Mouse (Mus musculus) retina, embryonic 14.5 days (tissue): ENCODE measurements at regions not wholly inside any gene's neighbourhood (a gene's known extent, or its start where the extent isn't known, plus 50 kb on each side); places are given as distances from the start of the nearest gene placed in this dataset.

ENCODE experiments used
- DNase-seq: peaks from one replicate; pipeline ENCODE4 v3.0.0-alpha.2; 2015; ENCODE audit warnings: low spot score

- no peak for DNase-seq
These were observed 56.6 kb downstream of the Olig3 start for GRCm38 (mm10) chr10:19412926-19413325.

GRCm38 (mm10) chr10:19413935-19414334 is 57.6 kb downstream of the Olig3 start:
- DNase-seq = no peak

- DNase-seq = no peak
These were observed 58.5 kb downstream of the Olig3 start for GRCm38 (mm10) chr10:19414834-19415233.

GRCm38 (mm10) chr10:19424030-19424429 is 67.7 kb downstream of the Olig3 start:
- no peak for DNase-seq

DNA sequence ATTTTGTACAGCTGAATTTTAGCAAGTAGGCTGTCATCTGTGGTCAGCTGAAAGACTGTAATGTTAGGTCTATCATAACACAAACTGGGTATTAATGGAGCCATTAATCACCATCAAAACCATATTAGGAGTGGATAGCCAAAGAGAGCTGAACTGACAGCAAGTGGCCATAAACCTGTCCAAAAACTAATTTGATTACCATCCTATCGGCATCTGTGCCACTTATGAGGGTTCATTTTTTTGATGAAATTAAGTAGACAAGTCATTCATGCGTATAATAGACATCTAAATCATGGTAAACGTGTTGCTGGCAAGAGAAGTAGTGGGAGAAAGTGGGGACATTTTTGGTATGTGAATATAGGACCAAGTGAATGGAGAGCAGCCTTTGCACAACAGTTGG is 68.6 kb downstream of the Olig3 start:
- DNase-seq = peak; percentile 28

GRCm38 (mm10) chr10:19426835-19427234 is 70.5 kb downstream of the Olig3 start:
- no peak for DNase-seq

DNA sequence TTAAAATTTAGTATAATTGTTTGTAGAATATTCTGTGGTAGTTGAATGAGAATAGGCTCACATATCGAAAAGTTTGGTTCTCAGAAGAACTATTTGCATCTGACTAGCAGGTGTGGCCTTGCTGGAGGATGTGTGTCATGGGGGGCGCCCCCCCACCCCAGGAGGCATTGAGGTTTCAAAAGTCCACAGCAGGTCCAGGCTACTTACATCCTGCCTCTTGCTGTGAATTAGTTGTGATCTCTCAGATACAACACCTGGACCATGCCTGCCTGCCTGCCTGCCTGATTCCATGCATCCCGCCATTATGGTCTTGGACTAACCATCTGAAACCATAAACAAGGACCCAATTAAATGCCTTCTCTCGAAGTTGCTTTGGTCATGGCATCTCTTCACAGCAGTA is 76.2 kb downstream of the Olig3 start:
- DNase-seq = no peak

GRCm38 (mm10) chr10:19434661-19435060 is 78.3 kb downstream of the Olig3 start:
- no peak for DNase-seq

DNA sequence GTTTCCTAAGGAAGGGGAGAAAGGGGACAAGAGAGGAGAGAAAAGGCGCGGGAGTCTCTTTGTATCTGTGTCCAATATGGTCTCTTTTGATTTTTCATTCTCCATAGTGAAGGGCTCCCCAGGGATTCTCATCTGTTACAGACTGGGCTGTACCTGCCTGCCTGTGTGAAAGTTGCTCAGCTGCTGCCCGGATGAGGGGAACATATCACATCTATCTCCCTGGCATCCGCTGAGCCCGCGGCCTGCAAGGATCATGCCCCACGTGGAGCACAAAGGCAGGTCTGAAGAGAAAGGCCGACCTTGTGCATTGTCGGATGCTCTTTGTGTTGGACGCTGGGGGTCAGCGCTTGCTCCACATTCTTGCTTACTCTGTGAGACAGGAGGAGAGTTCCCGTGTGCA is 85.5 kb downstream of the Olig3 start:
- DNase-seq = peak; percentile 34

DNA sequence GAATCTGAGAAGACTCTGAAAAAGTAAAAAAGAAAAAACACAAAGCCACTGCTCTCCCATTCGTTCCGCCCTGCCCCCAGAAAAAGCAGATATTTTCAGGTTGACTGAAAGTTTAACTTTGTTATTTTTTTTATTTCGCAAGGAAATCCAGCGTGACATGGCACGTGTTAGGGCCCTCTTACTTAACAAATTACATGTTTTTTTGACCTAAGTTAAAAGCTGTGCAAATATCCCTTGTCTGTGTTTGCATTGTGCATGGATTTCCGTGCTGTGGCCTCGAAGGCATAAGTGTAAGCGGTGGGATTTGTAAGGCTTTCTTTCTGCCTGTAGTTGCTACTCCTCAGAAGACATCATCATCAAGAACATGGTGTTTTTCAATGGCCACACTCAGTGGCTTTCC is 87.2 kb downstream of the Olig3 start:
- no peak for DNase-seq

DNA sequence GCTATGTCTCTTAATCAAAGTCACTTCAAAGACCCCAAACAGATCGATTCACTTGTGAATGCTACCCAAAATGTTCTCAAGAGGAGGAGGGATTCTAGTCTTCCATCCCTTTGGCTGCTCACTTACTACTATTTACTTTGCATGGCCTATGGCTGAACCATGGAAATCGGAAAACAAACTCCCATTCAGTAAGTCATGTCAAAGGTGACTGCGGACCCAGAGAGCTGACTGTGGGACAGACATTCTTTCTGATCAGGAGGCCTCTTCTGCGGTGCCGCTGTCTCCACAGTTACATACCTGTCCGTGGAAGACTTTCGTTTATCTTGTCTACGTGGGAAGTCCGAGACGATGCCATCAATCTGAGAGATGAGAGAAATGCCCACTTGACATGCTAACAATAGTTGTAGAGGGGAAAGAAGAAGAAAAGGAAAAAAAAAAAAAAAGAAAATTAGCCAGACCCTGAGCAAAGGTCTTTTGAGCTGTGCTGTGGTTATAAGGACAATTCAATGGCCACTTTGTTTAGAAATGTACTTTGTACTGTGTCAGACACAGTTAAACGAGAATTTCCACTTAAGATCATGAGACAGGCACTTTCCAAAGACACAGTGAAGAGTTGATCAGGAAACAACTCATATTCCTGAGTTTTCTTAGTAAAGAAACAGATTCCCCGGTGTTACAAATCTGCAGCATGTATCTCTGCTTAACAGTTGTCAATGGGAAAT is 92.7 kb downstream of the Olig3 start:
- no peak for DNase-seq

DNA sequence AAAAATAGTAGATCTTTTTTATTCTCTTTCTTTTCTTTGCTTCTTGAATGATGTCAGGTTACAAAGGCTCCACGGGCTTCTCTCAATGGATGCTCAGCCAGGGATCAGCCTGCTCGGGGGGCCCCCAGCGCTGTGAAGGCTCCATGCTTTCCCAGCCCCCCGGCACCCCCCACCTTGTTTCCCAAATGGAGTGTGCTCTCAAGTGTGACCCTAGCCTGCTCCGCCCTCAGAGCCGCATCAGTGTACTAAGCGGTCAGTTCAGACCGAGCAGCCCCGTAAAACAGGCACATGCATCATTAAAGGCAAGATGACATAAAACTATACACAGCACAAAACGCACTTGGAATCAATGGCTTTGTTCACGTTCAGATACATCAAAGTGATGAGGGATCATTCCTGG is 102.7 kb downstream of the Olig3 start:
- no peak for DNase-seq

DNA sequence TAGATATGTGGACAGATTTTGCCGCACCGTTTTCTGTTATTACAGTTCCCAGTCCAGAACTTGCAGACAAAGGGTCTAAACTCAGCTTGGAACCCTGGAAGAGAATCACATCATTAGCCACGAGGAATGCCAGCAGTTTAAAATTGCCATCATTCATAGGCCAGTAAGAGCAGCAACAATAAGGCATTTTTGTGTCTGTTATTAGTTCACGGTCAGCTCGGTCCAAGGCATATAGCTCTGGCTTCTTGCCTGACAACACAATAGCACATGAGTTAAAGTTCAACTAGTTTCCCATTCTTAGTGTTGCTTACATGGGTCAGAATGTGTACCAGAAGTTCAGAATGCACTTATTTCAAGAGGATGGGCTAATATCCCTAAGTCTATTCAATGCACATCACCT is 103.4 kb downstream of the Olig3 start:
- DNase-seq = no peak

GRCm38 (mm10) chr10:19460164-19460563 is 103.8 kb downstream of the Olig3 start:
- DNase-seq = no peak

DNA sequence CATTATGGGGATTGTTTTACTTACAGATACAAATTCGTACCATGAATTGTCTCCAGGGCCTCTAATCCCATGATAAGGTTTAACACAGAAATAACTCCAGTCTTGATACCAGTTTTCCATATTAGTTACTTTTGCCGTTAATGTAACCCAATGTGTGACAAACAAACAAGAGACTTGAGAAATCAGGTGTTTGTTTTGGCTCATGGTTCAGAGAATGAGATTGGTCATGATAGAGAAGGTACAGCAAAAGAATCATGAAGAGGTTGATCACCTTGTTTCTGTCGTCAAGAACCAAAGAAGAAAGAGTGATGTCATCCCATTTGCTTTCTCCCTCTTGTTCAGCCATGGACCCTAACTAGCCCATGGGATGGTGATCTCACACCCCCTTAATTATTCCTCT is 107.5 kb downstream of the Olig3 start:
- no peak for DNase-seq

GRCm38 (mm10) chr10:19464504-19464903 is 108.2 kb downstream of the Olig3 start:
- no peak for DNase-seq

GRCm38 (mm10) chr10:19471349-19472040 is 115.2 kb downstream of the Olig3 start:
- no peak for DNase-seq

DNA sequence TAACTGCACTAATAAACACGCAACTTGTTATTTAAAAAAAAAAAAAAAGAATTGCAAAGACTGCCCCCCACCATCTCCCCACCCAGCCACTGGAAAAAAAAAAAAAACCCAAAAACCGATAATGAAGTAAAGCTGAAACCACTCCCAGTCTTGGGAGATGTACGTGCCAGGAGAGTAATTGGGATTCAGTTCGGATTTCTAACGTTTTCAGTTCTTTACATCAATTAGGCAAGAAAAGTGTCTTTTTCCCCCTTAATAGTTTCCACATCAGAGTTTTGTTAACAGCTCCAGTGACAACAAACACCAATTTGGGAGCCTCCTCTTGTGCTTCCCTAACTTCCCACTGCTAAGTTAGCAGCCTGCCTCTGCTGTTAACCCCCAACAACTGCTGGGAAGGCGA is 115.7 kb downstream of the Olig3 start:
- no peak for DNase-seq

GRCm38 (mm10) chr10:19472949-19473535 is 116.7 kb downstream of the Olig3 start:
- DNase-seq = no peak

GRCm38 (mm10) chr10:19485537-19486135 is 106.1 kb upstream of the Ifngr1 start:
- DNase-seq = peak; percentile 51

DNA sequence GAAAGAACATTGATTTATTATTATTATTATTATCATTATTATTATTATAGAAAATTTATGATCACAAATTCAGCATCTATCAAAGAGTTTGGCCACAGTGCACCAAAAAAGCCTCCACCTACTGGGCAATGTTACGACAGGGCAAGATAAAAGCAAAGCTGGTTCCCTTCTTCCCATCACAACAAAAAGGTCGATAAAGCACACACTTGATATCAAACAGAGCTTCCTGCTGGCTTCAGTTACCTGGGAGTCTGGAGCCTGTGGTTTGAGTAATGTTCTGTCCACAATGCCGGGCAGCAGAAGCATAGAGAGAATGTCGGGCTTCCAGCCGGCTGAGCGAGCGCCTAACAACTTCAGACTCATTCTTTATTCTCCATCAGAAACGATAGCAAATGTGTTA is 101.2 kb upstream of the Ifngr1 start:
- DNase-seq = no peak

DNA sequence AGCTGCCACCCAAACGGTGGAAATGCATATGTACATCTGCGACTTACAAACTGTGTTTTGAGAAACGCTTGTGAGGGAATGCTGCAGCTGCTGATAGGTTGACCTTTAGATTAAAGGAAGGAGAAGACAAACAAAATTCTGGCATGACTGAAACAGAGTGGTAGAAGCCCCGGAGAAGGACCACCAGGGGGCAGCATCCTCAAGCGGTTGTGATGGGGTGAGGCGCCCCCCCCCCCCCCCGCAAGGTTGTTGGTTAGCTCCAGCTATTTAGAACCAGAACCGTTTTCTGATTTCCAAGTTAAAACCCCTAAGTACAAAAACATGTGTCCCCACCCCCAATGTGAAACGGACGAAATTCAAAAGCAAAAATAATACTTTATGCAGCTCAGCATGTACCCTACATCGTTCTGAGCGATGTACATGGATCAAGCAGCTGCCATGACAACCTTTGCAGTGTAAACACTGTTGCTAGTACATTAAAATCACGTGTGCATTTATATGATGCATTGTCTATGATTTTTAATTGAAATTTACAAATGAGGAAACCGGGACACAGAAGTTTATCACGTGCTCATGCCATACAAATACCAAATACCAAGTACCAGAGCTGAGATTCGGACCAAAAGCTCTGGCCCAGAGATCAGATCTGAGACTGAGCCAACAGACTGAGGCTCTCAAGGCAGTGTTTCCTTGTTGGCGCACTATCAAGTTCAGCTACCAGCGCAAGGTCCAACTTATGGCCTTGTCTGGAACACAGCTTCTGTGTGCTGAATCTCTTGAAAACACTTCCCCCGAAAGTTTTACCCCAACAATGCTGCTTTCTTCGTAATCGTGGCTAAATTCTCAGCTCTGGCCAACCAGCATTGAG is 100.0 kb upstream of the Ifngr1 start:
- DNase-seq = peak; percentile 45
